ENCODE assay signal across 12 mouse cellular contexts in genomic region chr10:85052451-85052850, GRCm38 (mm10). TPM values are rescaled to one million over a fixed set of nuclear protein-coding genes. Genes with fewer than 3 reads are reported as not detected.
"Had no signal": no experiment of that assay in that cellular context is flagged by ENCODE, and none has a peak within 500 bp of the region (broad histone marks: within the 10 kb centered on the region; RNA-seq: fewer than 3 reads in every experiment).

No protein-coding gene starts in this region.

- H3K36me3 ChIP-seq: midbrain, embryonic 13.5 days; midbrain, embryonic 15.5 days; neural tube, embryonic 12.5 days had no signal

- ATAC-seq: midbrain, embryonic 13.5 days; midbrain, embryonic 15.5 days had no signal

- H3K27me3 ChIP-seq: midbrain, embryonic 13.5 days; midbrain, embryonic 15.5 days; neural tube, embryonic 12.5 days had no signal

- DNase-seq: lung, adult 18-20 months; lung, embryonic 14.5 days; lung, postnatal 10 days; lung, postnatal 4 days; right cerebral cortex, postnatal 14 days; thymus, adult 18-20 months; thymus, postnatal 14 days; thymus, postnatal 36 days had no signal

- H3K4me3 ChIP-seq: midbrain, embryonic 13.5 days; midbrain, embryonic 15.5 days; neural tube, embryonic 12.5 days had no signal

- H3K4me1 ChIP-seq: midbrain, embryonic 13.5 days; midbrain, embryonic 15.5 days; neural tube, embryonic 12.5 days had no signal

- H3K27ac ChIP-seq: midbrain, embryonic 13.5 days; midbrain, embryonic 15.5 days; neural tube, embryonic 12.5 days had no signal

- H3K9me3 ChIP-seq: midbrain, embryonic 13.5 days; midbrain, embryonic 15.5 days; neural tube, embryonic 12.5 days had no signal

RNA-seq across cellular contexts. Expression of gene Fhl4, which starts 49.8 kb away (rescaled TPM):
- total RNA-seq: monocyte, adult 5-6 weeks had no signal
